Mouse (Mus musculus) heart, postnatal 0 days (tissue): Measurements from ENCODE around the gene Slpi.

Experiments used
- CTCF ChIP-seq: IDR thresholded peaks from 2 replicates; pipeline ENCODE4 v1.5.1; 2016; ENCODE audit warnings: antibody characterized with exemption, control low read depth, low read depth
- EP300 ChIP-seq: IDR thresholded peaks from 2 replicates; pipeline ENCODE4 v1.6.1; 2016; ENCODE audit warnings: antibody characterized with exemption, low read depth

DNA sequence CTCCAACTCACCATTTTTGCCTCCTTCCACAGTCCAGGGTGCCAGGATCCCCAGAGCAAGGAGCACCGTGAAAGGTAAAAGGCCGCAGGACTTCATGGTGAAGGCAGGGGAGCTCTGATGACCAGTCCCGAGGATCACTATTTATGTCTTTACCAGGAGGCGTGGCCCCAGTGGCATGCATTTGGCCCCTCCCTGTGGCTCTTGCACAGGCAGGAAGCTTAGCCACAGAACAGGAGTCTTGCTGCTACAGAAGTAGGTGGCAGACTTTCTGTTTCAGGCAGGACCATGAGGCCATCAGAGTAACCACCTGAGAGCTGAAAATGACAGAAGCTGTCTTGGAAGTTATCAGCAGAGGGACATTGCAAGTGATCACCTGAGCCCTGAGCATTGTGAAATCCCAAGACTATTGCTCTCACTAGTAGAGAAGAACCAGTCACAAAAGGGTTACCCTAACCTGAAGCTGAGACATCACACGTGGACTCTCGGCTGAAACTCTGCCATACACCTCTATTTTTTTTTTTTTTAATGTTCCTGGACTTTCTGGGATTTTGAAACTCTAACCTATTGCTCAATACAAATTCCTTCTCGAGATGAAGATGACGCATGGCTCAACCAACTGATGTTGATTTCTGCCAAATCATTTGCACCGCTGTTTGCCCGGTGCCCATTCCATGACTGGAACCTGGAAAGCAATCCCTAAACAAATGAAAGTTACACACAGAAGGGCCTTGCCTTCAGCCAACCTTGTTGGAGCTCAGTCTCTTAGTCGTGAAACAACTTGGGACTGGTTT lies 32.5 kb downstream of the Slpi start:
- TF ChIP-seq EP300 (no peak), CTCF (no peak)
